Mouse (Mus musculus) thymus, postnatal 4 days (tissue): ENCODE results near the gene Birc3.
"Not testable (repeated sequence)": the region's sequence is repeated elsewhere in the genome, so short reads cannot be mapped to it uniquely, and the experiment has no call there.

Experiments
- DNase-seq: peaks from one replicate; pipeline ENCODE4 v3.0.0; 2021

Birc3 gene

GRCm38 (mm10) chr9:7866981-7867380 lies 6.0 kb downstream of the Birc3 start:
- peak; percentile 59 for DNase-seq

DNA sequence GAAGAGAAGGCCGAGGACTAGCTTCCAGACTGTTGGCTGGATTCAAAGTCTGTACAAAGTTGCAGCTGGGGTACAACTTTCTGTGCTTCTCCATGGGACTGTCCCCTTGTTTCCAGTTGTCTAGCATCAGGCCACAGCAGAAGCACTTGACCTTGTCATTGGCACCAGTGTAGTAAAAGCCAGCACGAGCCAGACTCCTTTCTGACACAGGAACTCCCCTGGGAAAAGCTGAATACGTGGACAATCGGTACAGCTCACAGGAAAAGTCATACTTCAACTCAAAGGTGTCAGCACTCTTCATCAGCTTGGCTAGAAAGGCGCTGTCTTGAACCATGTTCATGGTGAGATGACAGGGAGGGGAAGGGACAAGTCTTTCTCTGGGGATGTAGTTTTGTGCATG lies 12.0 kb downstream of the Birc3 start:
- DNase-seq = no peak

DNA sequence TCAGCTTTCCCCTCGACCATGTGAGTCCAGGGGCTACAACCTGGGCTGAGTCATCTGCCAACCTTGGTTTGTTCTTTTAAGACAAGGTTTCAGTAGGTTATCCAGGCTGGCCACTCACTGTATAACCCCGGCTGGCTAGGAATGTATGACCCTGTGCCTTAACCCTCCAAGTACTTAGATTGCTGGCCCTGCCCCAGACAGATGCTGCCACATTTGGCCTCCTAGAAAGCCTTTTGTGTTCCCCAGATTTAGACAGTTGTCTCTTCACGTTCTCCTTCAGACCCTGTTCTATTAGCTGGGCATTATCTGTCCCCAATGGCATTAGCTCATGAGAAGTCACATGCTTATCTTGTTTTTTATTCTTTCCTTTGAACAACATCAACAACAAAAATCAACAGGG lies 17.1 kb downstream of the Birc3 start:
- no peak for DNase-seq

DNA sequence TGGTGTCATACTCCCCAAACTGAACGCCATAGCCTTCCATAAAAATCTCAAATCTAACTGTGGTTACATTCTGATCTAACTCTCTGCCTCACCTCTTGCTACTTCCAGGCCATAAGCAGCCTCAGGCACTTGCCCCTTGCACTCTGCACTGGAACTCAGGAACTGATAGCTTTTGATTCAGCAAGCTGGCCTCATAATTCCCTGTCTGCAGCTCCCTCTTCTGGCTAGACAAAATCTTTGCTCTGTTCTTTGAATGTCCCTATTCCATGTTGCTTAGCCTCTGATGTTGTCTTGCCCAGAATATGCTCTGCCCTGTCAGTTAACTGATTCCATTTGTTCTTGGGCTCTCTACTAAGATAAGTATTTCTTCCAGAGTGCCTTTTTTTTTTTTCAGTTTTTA lies 17.6 kb downstream of the Birc3 start:
- peak; percentile 26 for DNase-seq

- not testable (repeated sequence) for DNase-seq
These were observed 18.8 kb downstream of the Birc3 start for GRCm38 (mm10) chr9:7854196-7854595.

DNA sequence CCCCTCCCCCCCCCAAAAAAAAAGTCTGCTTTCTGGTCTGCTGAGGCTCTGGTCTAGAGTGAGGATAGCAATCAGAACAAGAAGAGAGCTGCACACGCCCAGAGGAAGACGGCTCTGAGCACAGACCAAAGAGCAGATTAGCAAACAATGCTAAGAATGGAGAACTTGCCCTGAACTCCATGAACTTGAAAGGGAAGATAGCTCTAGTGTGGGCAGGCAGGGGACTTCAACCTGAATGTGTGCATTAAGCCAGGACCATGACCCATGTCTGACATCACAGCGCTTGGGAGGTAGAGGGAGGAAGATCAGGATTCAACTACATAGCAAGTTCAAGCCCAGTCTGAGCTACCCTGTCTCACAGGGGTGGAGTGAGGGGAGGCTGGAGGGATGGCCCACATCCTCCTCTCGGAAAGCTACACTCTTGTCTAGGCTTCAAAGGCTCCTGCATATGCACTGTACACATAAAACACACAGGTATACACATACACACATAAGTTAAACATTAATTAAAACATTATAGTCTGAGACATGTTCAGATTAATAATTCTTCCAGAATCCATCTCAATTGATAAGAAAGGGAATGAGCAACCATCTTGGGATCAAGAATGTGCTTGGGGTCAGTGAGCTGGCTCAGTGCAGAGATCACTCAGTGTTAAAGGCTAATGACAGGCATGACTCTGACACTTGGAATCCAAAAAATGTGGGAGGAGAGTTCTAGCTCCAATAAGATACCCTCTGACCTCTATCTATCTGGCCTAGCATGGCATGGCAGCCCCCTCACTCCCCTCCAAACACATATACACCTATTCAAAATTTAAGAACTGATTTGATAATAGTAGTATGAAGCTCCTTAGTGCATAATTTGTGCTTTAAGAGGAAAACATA lies 20.4 kb downstream of the Birc3 start:
- no peak for DNase-seq

DNA sequence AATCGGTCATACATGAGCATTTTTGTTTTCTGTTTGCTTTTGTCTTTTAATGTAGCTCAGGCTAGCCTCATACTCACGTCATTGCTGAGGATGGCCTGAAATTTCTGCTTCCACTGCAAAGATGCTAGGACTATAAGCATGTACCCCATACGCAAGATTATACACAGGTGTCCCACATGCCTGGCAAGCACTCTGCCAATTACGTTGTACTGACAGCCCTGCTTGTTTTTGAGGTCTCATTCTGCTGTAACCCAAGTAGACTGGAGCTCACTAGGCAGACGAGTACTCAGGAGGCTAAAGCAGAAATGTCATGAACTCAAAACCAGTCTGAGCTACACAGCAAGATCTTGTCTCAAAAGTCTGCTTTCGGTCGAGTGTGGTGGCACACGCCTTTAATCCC lies 21.1 kb downstream of the Birc3 start:
- no peak for DNase-seq

DNA sequence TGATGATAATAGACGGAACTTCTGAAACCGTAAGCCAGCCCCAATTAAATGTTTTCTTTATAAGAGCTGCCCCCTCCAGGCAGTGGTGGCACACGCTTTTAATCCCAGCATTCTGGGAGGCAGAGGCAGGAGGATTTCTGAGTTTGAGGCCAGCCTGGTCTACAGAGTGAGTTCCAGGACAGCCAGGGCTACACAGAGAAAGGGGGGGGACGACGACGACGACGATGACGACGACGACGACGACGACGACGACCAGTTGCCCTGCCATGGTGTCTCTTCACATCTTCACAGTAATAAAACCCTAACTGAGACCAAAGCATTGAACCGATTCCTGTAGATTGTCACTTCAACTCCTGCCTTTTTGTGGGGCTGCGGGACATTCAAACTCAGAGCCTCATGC lies 24.8 kb downstream of the Birc3 start:
- no peak for DNase-seq

DNA sequence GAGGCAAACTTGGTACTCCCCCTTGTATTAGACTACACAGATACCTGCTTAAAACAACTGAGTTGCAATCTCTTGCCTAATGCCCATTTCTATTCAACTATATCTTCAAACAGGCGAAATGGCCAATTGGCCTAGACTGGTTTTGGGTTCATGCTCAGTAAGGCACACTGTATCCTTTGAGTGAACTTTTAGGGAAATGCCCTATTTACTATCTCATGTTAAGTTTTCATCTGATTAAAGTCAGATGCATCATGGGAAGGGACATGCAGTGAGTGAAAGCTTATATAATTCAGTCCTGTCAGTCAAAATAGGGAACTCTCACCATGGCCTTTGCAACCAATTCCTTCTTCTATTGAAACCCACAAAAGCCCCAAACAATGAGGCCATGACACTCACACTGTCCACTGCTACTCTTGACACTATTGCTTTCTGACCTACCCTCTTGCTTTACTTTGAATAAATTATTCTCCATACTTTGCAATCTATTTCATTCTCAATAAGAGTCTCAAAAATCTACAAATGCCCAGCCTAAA lies 26.3 kb downstream of the Birc3 start:
- DNase-seq = no peak

DNA sequence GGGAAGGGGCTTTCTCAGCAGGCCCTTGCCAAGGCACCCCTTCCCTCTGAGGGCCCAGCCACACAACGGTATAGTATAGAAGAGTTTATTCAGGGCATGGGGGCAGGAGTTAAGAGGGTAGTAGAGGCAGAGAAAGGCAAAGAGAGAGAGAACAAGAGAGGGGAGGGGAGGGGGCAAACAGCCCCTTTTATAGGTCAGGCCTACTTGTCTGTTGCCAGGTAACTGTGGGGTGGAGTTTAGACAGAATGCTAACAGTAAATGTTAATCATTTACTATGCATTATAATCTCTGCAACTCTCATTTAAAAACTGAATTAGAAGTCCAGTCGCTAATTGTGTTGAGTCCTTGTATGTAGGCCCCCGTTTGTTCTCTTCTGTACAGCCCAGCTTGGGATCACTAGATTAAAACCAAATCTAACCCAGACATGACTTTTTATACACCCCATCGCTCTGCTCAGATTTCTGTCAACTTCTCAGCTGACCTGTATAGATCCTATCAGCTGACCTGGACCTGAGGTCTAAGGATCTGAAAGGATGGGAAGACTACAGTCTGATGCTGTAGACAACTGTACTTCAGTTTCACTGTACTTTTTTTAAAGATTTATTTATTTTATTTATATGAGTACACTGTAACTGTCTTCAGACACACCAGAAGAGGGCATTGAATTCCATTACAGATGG lies 27.6 kb downstream of the Birc3 start:
- DNase-seq = no peak

- no peak for DNase-seq
These were observed 31.8 kb downstream of the Birc3 start for GRCm38 (mm10) chr9:7841221-7841620.

- DNase-seq = no peak
These were observed 35.1 kb downstream of the Birc3 start for GRCm38 (mm10) chr9:7837806-7838440.

DNA sequence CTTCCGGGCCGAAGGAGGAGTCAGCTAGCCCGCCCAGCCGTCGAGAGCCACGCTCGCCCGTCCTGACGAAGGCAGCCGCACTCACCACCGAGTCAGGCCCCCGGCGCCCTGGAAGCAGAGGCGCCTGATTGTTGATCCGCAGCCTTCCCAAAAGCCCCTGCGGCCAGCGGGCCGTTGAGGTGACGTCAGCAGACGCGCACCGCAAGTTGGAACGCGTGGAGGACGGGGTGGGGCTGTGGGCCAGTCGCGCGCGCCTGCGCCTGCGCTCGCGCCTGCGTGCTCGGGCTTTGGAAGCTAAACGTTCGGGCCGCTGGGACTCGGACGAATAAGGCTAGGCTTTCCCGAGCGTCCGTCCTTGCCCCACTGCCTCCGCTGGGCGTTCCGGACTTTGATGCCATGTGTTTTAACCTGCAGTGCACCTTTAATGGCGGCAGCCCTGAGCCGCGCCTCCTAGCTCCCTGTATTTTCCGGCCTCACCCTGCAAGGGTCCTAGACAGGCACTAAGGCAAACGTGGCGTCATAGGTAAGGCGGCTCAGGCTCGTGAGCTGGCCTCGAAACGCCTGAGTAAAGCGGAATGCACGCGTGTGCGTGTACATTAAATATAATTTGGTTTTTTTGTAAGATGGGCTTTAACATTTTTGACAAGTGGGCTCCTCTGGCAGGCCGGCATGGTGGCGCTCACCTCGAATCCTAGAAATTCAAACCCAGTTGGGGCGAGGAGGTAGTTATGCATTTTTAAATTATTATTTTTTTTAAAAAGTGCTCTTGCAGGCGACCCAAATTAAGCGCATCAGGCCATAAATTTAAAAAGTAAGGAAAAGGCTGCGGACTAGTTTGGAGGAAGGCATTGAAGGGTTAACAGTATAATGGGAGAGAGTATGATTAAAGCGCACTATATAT lies 35.8 kb downstream of the Birc3 start, which contains the start of gene Birc2:
Birc2 (minus strand) TSS at position 160 of the 901 bp plus-strand sequence.
- peak; percentile 94 for DNase-seq

DNA sequence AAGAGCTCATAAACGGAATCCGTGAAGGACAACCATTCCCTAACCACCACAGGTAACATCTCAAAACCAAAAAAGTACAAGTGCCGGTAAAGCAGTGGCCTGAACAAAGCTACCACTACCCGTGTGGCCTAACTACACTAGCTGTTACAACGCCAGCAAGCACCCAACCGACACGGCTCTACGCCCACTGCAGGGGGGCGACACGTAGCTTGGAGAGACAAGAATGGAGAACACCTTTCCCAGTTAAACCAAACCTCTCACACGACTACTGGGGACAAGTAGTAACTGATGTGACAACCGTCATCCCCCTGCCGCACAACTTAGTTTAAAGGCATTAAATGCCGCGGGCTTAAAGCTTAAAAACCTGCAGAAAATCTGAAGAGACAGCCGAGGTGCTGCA lies 36.7 kb downstream of the Birc3 start:
- DNase-seq = peak; percentile 64

DNA sequence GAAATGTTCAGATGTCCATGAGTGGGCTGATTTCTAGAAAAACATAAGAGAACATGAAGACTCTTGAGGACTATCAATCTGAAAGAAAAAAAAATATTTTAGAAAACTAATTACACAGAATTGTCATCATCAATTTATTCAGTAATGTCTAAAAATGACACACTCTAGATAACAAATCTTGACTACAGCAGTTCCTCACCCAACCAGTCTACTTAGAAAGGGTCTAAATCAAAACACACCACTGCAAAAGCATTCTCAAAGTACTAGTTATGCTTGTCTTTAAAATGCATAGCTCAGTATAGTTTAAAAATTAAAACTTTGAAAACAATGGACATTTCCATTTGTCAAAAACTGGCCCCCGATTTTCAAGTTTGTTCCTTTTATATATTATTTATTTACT lies 37.7 kb downstream of the Birc3 start:
- DNase-seq = no peak

DNA sequence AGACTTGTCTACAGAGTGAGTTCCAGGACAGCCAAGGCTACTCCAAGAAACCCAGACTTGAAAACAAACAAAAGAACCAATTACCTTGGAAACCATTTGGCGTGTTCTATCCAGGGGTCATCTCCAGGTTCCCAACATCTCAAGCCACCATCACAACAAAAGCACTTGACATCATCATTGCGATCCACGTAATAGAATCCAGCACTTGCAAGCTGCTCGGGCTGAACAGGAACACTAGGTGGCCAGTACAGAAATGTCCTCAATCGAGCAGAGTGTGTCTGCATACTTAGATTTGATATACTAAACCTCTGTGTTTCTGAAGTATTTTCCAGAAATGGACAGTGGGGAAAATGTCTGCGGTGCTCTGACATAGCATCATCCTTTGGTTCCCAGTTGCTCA lies 39.6 kb downstream of the Birc3 start:
- no peak for DNase-seq

GRCm38 (mm10) chr9:7829531-7830528 lies 43.2 kb downstream of the Birc3 start:
- no peak for DNase-seq

DNA sequence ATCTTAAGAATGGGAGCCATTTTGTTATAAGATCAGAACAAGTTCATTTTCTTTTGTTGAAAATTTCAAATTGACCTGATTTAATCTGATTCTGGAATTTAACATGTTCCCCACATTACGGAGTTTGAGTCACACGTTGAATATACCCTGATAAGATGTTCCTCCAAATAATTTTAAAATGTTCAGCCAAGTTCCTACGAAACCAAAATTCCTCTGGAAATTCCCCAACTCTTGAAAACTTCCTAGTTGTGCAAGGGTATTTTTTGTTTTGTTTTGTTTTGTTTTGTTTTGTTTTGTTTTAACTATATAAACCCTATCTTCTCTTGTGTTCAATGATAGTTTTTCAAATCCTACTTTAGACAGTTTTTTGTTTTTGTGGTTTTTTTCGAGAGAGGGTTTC lies 44.3 kb downstream of the Birc3 start:
- no peak for DNase-seq

- no peak for DNase-seq
These were observed 48.1 kb downstream of the Birc3 start for GRCm38 (mm10) chr9:7824916-7825315.

DNA sequence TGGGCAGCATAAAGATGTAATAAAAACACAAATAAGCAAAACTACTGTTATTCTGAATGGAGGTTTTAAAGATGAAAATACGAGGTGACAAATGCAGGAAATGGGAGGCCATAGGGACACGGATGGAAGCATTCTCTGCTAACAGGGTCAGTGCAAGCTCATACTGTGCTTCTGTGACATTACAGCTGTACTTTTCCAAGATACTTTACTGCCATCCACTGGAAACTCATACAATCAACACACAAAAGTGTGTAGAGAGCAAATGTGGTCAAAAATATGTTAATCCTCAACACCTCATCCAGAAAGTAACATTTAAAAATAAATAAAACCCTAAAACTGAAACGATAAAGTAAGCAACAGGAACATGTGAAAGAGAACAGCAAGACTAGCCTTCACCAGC lies 50.2 kb downstream of the Birc3 start:
- DNase-seq = no peak

- DNase-seq = no peak
These were observed 67.9 kb downstream of the Birc3 start for GRCm38 (mm10) chr9:7805101-7805506.
